Mouse (Mus musculus) heart, embryonic 16.5 days (tissue): Measurements from ENCODE around the gene Rps6. TPM values are rescaled to one million over a fixed set of nuclear protein-coding genes. Genes with fewer than 3 reads are reported as not detected.

Source experiments
- ATAC-seq: fragments of 200-750 bp; cut with Nextera tagmentation; replicated peaks from 2 replicates; pipeline ENCODE4 v1.8.0; 2017; ENCODE audit warnings: moderate number of reproducible peaks; ENCODE audit not compliant: insufficient read depth, low FRiP score; ENCODE audit errors: extremely low read depth
- H3K27ac ChIP-seq: fragments of 300-500 bp; sonication (generic); 2 replicates; pipeline ENCODE4 v1.5.1; 2014; ENCODE audit warnings: mild to moderate bottlenecking, low read length, control low read depth, moderate library complexity
- H3K27me3 ChIP-seq: fragments of 300-500 bp; sonication (generic); 2 replicates; pipeline ENCODE4 v1.6.1; 2014; ENCODE audit warnings: low read length, mixed read lengths; ENCODE audit not compliant: control insufficient read depth, insufficient read depth
- H3K36me3 ChIP-seq: fragments of 300-500 bp; sonication (generic); 2 replicates; pipeline ENCODE4 v1.6.1; 2014; ENCODE audit not compliant: control insufficient read depth, insufficient read depth
- H3K4me1 ChIP-seq: fragments of 300-500 bp; sonication (generic); 2 replicates; pipeline ENCODE4 v1.6.1; 2014; ENCODE audit warnings: low read length, mixed read lengths; ENCODE audit not compliant: control insufficient read depth, insufficient read depth
- H3K4me2 ChIP-seq: fragments of 300-500 bp; sonication (generic); 2 replicates; pipeline ENCODE4 v1.6.1; 2014; ENCODE audit warnings: low read depth, mild to moderate bottlenecking, control low read depth, low read length
- H3K4me3 ChIP-seq: fragments of 300-500 bp; sonication (generic); 2 replicates; pipeline ENCODE4 v1.5.1; 2014; ENCODE audit warnings: mild to moderate bottlenecking, control low read depth, low read length
- H3K9ac ChIP-seq: fragments of 300-500 bp; sonication (generic); 2 replicates; pipeline ENCODE4 v1.6.1; 2014; ENCODE audit warnings: low read length, control low read depth
- H3K9me3 ChIP-seq: fragments of 300-500 bp; sonication (generic); replicated peaks from 2 replicates; pipeline ENCODE4 v1.6.1; 2016; ENCODE audit warnings: low read length; ENCODE audit not compliant: control insufficient read depth
- WGBS: fragments of 180-500 bp; shearing (Covaris S2); extraction: QIAGEN DNeasy Blood & Tissue Kit; methylation state at CpG from one replicate; pipeline ENCODE4 v1.1.7; 2014; 5-methylcytosine and 5-hydroxymethylcytosine counted together
- polyA plus RNA-seq: library from polyadenylated mRNA; unstranded; fragments of >200 nt; fragmentation: Nextera tagmentation; extraction: Ambion mirVana; gene quantifications from 2 replicates; pipeline ENCODE4 v1.2.1, GENCODE M21; 2015

The Rps6 gene
- polyA plus RNA-seq, 1 experiment from 2014 or later: 401 TPM

- 30% methylated on average over 12 of the region's 12 CpGs for WGBS
- peak overlapping the region; percentile 59 for H3K4me3 ChIP-seq
- peak overlapping the region; percentile 88 for H3K27ac ChIP-seq
- no peaks in the 10 kb centered on the region for H3K9me3 ChIP-seq
- H3K4me1 ChIP-seq: peaks cover 14% of the 10 kb centered on the region
- peak overlapping the region; percentile 69 for H3K9ac ChIP-seq
- ATAC-seq: peak; percentile 43; the same call in 1 of the 2 replicates
- peaks cover 7% of the 10 kb centered on the region for H3K36me3 ChIP-seq
- no peaks in the 10 kb centered on the region for H3K27me3 ChIP-seq
- H3K4me2 ChIP-seq: peak overlapping the region; percentile 86
Observed at GRCm38 (mm10) chr4:86885790-86886159, 28.6 kb upstream of the Rps6 start.

- ATAC-seq: no peak
- WGBS: 49% methylated on average over 4 of the region's 4 CpGs
Observed at GRCm38 (mm10) chr4:86884945-86885344, 27.7 kb upstream of the Rps6 start.

GRCm38 (mm10) chr4:86882413-86882812 is 25.2 kb upstream of the Rps6 start:
- 31% methylated on average over 2 of the region's 2 CpGs for WGBS
- Histone ChIP-seq H3K36me3 (no peaks in the 10 kb centered on the region), H3K4me1 (peaks cover 14% of the 10 kb centered on the region), H3K27ac (0 out of 2 replicates have a peak overlapping the region, but pooled peaks have one; percentile 32), H3K4me3 (no peak overlapping the region), H3K9ac (no peak overlapping the region), H3K4me2 (no peak overlapping the region), H3K9me3 (no peaks in the 10 kb centered on the region), H3K27me3 (no peaks in the 10 kb centered on the region)
- ATAC-seq: no peak

More at GRCm38 (mm10) chr4:86884945-86885344, 27.7 kb upstream of the Rps6 start:
- Histone ChIP-seq H3K27ac (no peak overlapping the region), H3K9ac (no peak overlapping the region), H3K4me3 (no peak overlapping the region), H3K4me1 (peaks cover 14% of the 10 kb centered on the region), H3K4me2 (no peak overlapping the region), H3K9me3 (no peaks in the 10 kb centered on the region), H3K36me3 (peaks cover 7% of the 10 kb centered on the region), H3K27me3 (no peaks in the 10 kb centered on the region)

GRCm38 (mm10) chr4:86881178-86881577 is 24.0 kb upstream of the Rps6 start:
- no peaks in the 10 kb centered on the region for H3K9me3 ChIP-seq
- H3K27ac ChIP-seq: no peak overlapping the region
- no peaks in the 10 kb centered on the region for H3K36me3 ChIP-seq
- no peak for ATAC-seq
- H3K4me1 ChIP-seq: peaks cover 7% of the 10 kb centered on the region
- WGBS: 86% methylated on average over 4 of the region's 4 CpGs
- no peak overlapping the region for H3K9ac ChIP-seq
- no peak overlapping the region for H3K4me3 ChIP-seq
- H3K27me3 ChIP-seq: no peaks in the 10 kb centered on the region
- no peak overlapping the region for H3K4me2 ChIP-seq

- H3K36me3 ChIP-seq: no peaks in the 10 kb centered on the region
- no peak overlapping the region for H3K4me2 ChIP-seq
- no peak overlapping the region for H3K4me3 ChIP-seq
- H3K27me3 ChIP-seq: no peaks in the 10 kb centered on the region; the same call in 1 of the 2 replicates
- no peak for ATAC-seq
- no peaks in the 10 kb centered on the region for H3K9me3 ChIP-seq
- no peak overlapping the region for H3K9ac ChIP-seq
- H3K4me1 ChIP-seq: peaks cover 10% of the 10 kb centered on the region
- 69% methylated on average over 2 of the region's 2 CpGs for WGBS
- peak overlapping the region; percentile 49; the same call in 1 of the 2 replicates for H3K27ac ChIP-seq
Observed at GRCm38 (mm10) chr4:86879477-86879876, 22.3 kb upstream of the Rps6 start.

DNA sequence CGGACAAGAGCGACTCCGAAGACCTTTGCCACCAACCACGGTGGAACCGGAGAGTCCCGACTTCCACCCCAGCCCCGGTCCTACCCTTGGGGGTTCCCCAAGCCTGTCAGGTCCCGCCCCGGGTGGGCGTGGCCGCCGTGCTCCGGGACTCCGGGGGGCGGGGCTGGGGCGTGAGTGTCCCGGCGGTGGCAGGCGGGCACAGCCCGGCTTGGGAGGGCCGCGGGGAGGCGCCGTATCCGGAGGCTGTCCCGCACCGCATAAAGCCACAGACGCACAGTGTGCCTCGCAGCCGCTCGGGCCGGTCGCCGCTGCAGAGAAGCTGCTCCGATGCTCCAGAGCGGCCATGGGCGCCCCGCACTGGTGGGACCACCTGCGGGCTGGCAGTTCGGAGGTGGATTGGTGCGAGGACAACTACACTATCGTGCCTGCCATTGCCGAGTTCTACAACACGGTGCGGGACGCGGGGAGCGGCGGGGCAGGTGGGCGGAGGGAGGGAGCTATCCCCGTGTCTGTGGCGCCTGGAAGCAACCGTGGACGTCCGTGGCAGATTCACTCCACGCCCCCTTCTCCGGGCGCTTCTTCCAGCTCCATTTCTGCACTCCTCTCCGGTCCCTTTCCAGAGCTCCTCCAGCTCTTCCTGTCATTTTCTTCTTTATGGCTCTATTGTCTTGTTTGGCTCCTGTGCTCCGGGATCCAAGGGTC is 17.1 kb upstream of the Rps6 start, which contains the start of gene Acer2:
Gene Acer2 (plus strand): TSS at position 251 of the 702 bp plus-strand sequence.
- Histone ChIP-seq H3K4me1 (peaks cover 10% of the 10 kb centered on the region), H3K27me3 (no peaks in the 10 kb centered on the region; the same call in 1 of the 2 replicates), H3K27ac (peak within 1 kb of the TSS; percentile 64), H3K4me3 (peak within 1 kb of the TSS; percentile 85), H3K9me3 (0 out of 2 replicates have a peak, but pooled peaks cover 2% of the 10 kb centered on the region), H3K36me3 (no peaks in the 10 kb centered on the region), H3K9ac (peak within 1 kb of the TSS; percentile 88), H3K4me2 (peak within 1 kb of the TSS; percentile 98)
- under 1% methylated on average over 58 of the region's 60 CpGs for WGBS
- peak; percentile 94 for ATAC-seq

- Histone ChIP-seq H3K4me2 (no peak overlapping the region), H3K9me3 (0 out of 2 replicates have a peak, but pooled peaks cover 2% of the 10 kb centered on the region), H3K4me1 (peaks cover 10% of the 10 kb centered on the region), H3K9ac (no peak overlapping the region), H3K4me3 (no peak overlapping the region), H3K27ac (no peak overlapping the region), H3K27me3 (no peaks in the 10 kb centered on the region; the same call in 1 of the 2 replicates), H3K36me3 (no peaks in the 10 kb centered on the region)
- WGBS: 62% methylated on average over 4 of the region's 4 CpGs
- ATAC-seq: no peak
Observed at GRCm38 (mm10) chr4:86873072-86873471, 15.9 kb upstream of the Rps6 start.

DNA sequence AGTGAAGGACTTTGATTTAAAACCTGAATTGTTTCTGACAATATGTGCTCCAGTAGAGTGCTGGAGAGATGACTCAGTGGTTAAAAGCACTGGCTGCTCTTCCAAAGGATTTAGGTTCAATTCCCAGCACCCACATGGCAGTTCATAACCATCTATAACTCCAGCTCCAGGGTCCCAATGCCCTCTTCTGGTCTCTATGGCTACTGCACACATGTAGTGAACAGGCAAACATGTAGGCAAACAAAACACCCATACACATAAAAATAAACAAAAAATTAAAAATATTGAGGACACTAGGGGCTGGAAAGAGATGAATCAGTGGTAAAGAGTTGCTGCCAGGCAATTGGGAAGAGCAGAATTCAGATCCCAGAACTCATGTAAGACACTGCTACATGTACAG is 14.8 kb upstream of the Rps6 start:
- Histone ChIP-seq H3K9me3 (0 out of 2 replicates have a peak, but pooled peaks cover 2% of the 10 kb centered on the region), H3K4me1 (peaks cover 10% of the 10 kb centered on the region), H3K4me3 (no peak overlapping the region), H3K27ac (no peak overlapping the region), H3K9ac (no peak overlapping the region), H3K27me3 (no peaks in the 10 kb centered on the region; the same call in 1 of the 2 replicates), H3K36me3 (no peaks in the 10 kb centered on the region), H3K4me2 (no peak overlapping the region)
- ATAC-seq: no peak

- no peaks in the 10 kb centered on the region for H3K9me3 ChIP-seq
- 78% methylated on average over 5 of the region's 5 CpGs for WGBS
- H3K4me3 ChIP-seq: no peak overlapping the region
- no peak for ATAC-seq
- H3K36me3 ChIP-seq: no peaks in the 10 kb centered on the region
- H3K27ac ChIP-seq: no peak overlapping the region
- no peak overlapping the region for H3K9ac ChIP-seq
- no peaks in the 10 kb centered on the region for H3K27me3 ChIP-seq
- no peaks in the 10 kb centered on the region for H3K4me1 ChIP-seq
- no peak overlapping the region for H3K4me2 ChIP-seq
Observed at GRCm38 (mm10) chr4:86864087-86864486, 6.9 kb upstream of the Rps6 start.
